Comparison of ENCODE assay signal across 10 mouse cellular contexts in the genomic region with DNA sequence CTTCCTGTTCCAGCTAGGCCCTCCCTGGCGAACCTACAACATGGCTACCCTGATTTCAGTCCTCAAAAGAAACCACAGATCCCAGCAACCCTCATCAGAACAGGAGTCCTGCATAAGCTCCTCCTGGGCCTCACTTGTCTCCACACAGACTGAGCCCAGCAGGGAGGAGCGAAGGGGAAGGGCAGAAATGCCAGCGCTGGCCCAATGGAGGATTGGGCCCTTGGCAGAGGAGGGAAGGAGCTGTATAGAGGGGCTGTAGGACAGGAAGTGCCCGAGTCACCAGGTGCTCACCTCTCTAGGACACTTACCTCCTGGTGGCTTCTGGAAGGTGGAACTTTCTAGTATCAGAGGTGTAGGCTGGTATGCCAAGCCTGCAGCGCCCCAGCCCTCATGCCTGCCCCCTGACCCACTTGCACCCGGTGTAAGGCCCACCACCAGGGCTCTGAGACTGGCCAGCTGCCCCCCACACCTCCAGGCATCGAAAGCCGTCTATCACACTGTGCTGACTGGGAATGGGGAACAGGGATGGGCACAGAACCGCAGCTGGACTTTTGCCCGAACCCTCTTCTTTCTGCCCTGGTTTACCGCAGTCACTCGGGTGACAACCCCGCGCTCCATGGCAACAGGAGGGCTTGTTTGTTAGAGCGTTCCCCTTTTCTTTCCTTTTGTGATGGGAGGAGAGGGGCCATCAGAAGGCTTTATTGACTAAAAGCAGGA. TPM values are rescaled to one million over a fixed set of nuclear protein-coding genes. Genes with fewer than 3 reads are reported as not detected.
A peak's percentile ranks its signal among the peaks of the same experiment; 100 is the strongest.
DNase-seq lines count a peak whose midpoint lies in the region; ATAC-seq and TF ChIP-seq lines count a peak whose summit lies in the region.
"Had no signal": no experiment of that assay in that cellular context is flagged by ENCODE, and none has a peak within 500 bp of the region (broad histone marks: within the 10 kb centered on the region; RNA-seq: fewer than 3 reads in every experiment).

No protein-coding gene starts in this region.

- peaks cover 82% of the 10 kb centered on the region for H3K4me1 ChIP-seq in forebrain, embryonic 12.5 days
- H3K4me1 ChIP-seq in midbrain, embryonic 13.5 days (replicated peaks) = peaks cover 91% of the 10 kb centered on the region

- DNase-seq in layer of hippocampus, adult 2 months (ENCODE audit: low spot score in 2 of 2) = peak; percentile 55 to 56
- DNase-seq in layer of hippocampus, adult 18-20 months (ENCODE audit: low spot score in 2 of 2) = no peak
- peak; percentile 72 for DNase-seq in cerebellum, adult 9-10 months
- DNase-seq in kidney, adult 18-20 months = no peak
- DNase-seq in heart, adult 8-10 months (ENCODE audit: low spot score) = no peak
- DNase-seq in ovary, postnatal 14 days (ENCODE audit: low spot score) = no peak
- DNase-seq: gastrocnemius, postnatal 10 days had no signal

- peaks cover 11% of the 10 kb centered on the region for H3K27me3 ChIP-seq in forebrain, embryonic 12.5 days
- peaks cover 6% of the 10 kb centered on the region for H3K27me3 ChIP-seq in midbrain, embryonic 13.5 days
- H3K27me3 ChIP-seq: embryonic facial prominence, embryonic 15.5 days had no signal

- TF ChIP-seq CTCF in layer of hippocampus, adult 2 months (conservative IDR thresholded peaks at IDR 0.05) = no peak

- H3K9ac ChIP-seq in forebrain, embryonic 12.5 days = no peak overlapping the region
- H3K9ac ChIP-seq in midbrain, embryonic 13.5 days (replicated peaks) = no peak overlapping the region; the same call in 1 of the 2 replicates
- H3K9ac ChIP-seq: embryonic facial prominence, embryonic 15.5 days had no signal

- H3K9me3 ChIP-seq in forebrain, embryonic 12.5 days = no peaks in the 10 kb centered on the region
- H3K9me3 ChIP-seq in midbrain, embryonic 13.5 days = no peaks in the 10 kb centered on the region
- H3K9me3 ChIP-seq: embryonic facial prominence, embryonic 15.5 days had no signal

- H3K36me3 ChIP-seq in forebrain, embryonic 12.5 days (replicated peaks) = no peaks in the 10 kb centered on the region
- no peaks in the 10 kb centered on the region for H3K36me3 ChIP-seq in midbrain, embryonic 13.5 days
- H3K36me3 ChIP-seq: embryonic facial prominence, embryonic 15.5 days had no signal

- H3K27ac ChIP-seq in layer of hippocampus, adult 2 months = peak overlapping the region; percentile 93
- peak overlapping the region; percentile 9; the same call in 1 of the 2 replicates for H3K27ac ChIP-seq in forebrain, embryonic 12.5 days
- H3K27ac ChIP-seq in midbrain, embryonic 13.5 days = peak overlapping the region; percentile 25; the same call in 1 of the 2 replicates
- H3K27ac ChIP-seq: embryonic facial prominence, embryonic 15.5 days had no signal

- H3K4me2 ChIP-seq in forebrain, embryonic 12.5 days = no peak overlapping the region
- H3K4me2 ChIP-seq in midbrain, embryonic 13.5 days (replicated peaks) = no peak overlapping the region
- H3K4me2 ChIP-seq: embryonic facial prominence, embryonic 15.5 days had no signal

- WGBS in forebrain, embryonic 12.5 days = 68% methylated on average over 15 of the region's 15 CpGs
- 50% methylated on average over 15 of the region's 15 CpGs for WGBS in midbrain, embryonic 13.5 days

- no peak for ATAC-seq in forebrain, embryonic 12.5 days (ENCODE audit: low FRiP score)
- 0 out of 2 replicates have a peak, but pooled peaks have one; percentile 7 for ATAC-seq in midbrain, embryonic 13.5 days

- no peak overlapping the region for H3K4me3 ChIP-seq in layer of hippocampus, adult 2 months
- no peak overlapping the region for H3K4me3 ChIP-seq in forebrain, embryonic 12.5 days (replicated peaks)
- no peak overlapping the region for H3K4me3 ChIP-seq in midbrain, embryonic 13.5 days (replicated peaks)
- H3K4me3 ChIP-seq: embryonic facial prominence, embryonic 15.5 days had no signal

RNA-seq across cellular contexts. Expression of gene Coro2b, which starts 16.9 kb away (rescaled TPM):
- 100 to 1,000 TPM; 226 to 243 TPM for total RNA-seq in layer of hippocampus, adult 2 months (2021)
- total RNA-seq in layer of hippocampus, adult 18-20 months (2021) = 100 to 1,000 TPM; 214 to 231 TPM
- 37.6 and 38.1 TPM in 2 replicates for polyA plus RNA-seq in forebrain, embryonic 12.5 days (2016; fragmentation: Nextera tagmentation; extraction: Ambion mirVana)
- polyA plus RNA-seq in midbrain, embryonic 13.5 days (2015; fragmentation: Nextera tagmentation; extraction: Ambion mirVana) = 28.4 and 34.7 TPM in 2 replicates
- 10 to 100 TPM in 2 of 4 experiments, 1 to 10 TPM in 2; 8.6 to 12.9 (median 10.1) TPM for total RNA-seq in heart, adult 8-10 months (2022)

Comparison
In these comparisons a context has a peak if more than half of its experiments do, and no peak if none do; other contexts are left out.
1. DNase-seq: peak in layer of hippocampus, adult 2 months (2 of 2) and cerebellum, adult 9-10 months (single experiment); none in layer of hippocampus, adult 18-20 months (0 of 2), kidney, adult 18-20 months (single experiment), heart, adult 8-10 months (single experiment) and ovary, postnatal 14 days (single experiment).
2. H3K27ac ChIP-seq: peak in every context shown above with its lines; median percentile 93 in layer of hippocampus, adult 2 months; 25 in midbrain, embryonic 13.5 days; 9 in forebrain, embryonic 12.5 days.
3. RNA of gene Coro2b, which starts 16.9 kb away (total RNA-seq): 226 to 243 TPM in layer of hippocampus, adult 2 months and 214 to 231 TPM in layer of hippocampus, adult 18-20 months; 8.6 to 12.9 TPM in heart, adult 8-10 months; every median in the first group is over 10 times any median in the second.